20 mouse cellular contexts compared by ENCODE assay signal in genomic region chr1:73072237-73072904, GRCm38 (mm10). TPM values are rescaled to one million over a fixed set of nuclear protein-coding genes. Genes with fewer than 3 reads are reported as not detected.
DNase-seq lines count a peak whose midpoint lies in the region; ATAC-seq and TF ChIP-seq lines count a peak whose summit lies in the region.
"Had no signal": no experiment of that assay in that cellular context is flagged by ENCODE, and none has a peak within 500 bp of the region (broad histone marks: within the 10 kb centered on the region; RNA-seq: fewer than 3 reads in every experiment).

No protein-coding gene starts in this region.

- intact Hi-C loops in gastrocnemius, adult 2 months (cut with DNase I): no loop called here

- ATAC-seq in G1E (ENCODE audit: extremely low read depth, insufficient number of reproducible peaks, low FRiP score, poor library complexity, severe bottlenecking): peak; percentile 96
- peak; percentile 100 for ATAC-seq in liver, embryonic 12.5 days
- ATAC-seq in forebrain, embryonic 12.5 days (ENCODE audit: low FRiP score): no peak
- ATAC-seq: forebrain, embryonic 13.5 days had no signal

- H3K9me3 ChIP-seq in G1E (replicated peaks): no peaks in the 10 kb centered on the region
- H3K9me3 ChIP-seq in liver, embryonic 12.5 days (replicated peaks): no peaks in the 10 kb centered on the region
- no peaks in the 10 kb centered on the region for H3K9me3 ChIP-seq in forebrain, embryonic 12.5 days
- H3K9me3 ChIP-seq: forebrain, embryonic 13.5 days; neural tube, embryonic 15.5 days had no signal

- peaks cover 4% of the 10 kb centered on the region; the same call in 1 of the 2 replicates for H3K27me3 ChIP-seq in G1E (ENCODE audit: insufficient read depth, low read length)
- 0 out of 2 replicates have a peak, but pooled peaks cover 12% of the 10 kb centered on the region for H3K27me3 ChIP-seq in liver, embryonic 12.5 days (replicated peaks)
- H3K27me3 ChIP-seq in forebrain, embryonic 12.5 days: no peaks in the 10 kb centered on the region
- H3K27me3 ChIP-seq: forebrain, embryonic 13.5 days; neural tube, embryonic 15.5 days had no signal

- H3K4me1 ChIP-seq in G1E (ENCODE audit: insufficient read depth, low read depth, low read length): peaks cover 66% of the 10 kb centered on the region
- H3K4me1 ChIP-seq in liver, embryonic 12.5 days: peaks cover 44% of the 10 kb centered on the region
- H3K4me1 ChIP-seq in forebrain, embryonic 12.5 days: no peaks in the 10 kb centered on the region
- H3K4me1 ChIP-seq: forebrain, embryonic 13.5 days; neural tube, embryonic 15.5 days had no signal

- peak overlapping the region; percentile 43 for H3K4me2 ChIP-seq in liver, embryonic 12.5 days
- no peak overlapping the region for H3K4me2 ChIP-seq in forebrain, embryonic 12.5 days
- H3K4me2 ChIP-seq: forebrain, embryonic 13.5 days; neural tube, embryonic 15.5 days had no signal

- H3K36me3 ChIP-seq in G1E (replicated peaks): no peaks in the 10 kb centered on the region
- H3K36me3 ChIP-seq in liver, embryonic 12.5 days: no peaks in the 10 kb centered on the region
- H3K36me3 ChIP-seq in forebrain, embryonic 12.5 days (replicated peaks): no peaks in the 10 kb centered on the region
- H3K36me3 ChIP-seq: neural tube, embryonic 15.5 days had no signal

- 15% methylated on average over 5 of the region's 5 CpGs for WGBS in liver, embryonic 12.5 days (ENCODE audit: insufficient replicate concordance)
- WGBS in forebrain, embryonic 12.5 days: 83% methylated on average over 5 of the region's 5 CpGs

- H3K4me3 ChIP-seq in G1E (ENCODE audit: low read depth, low read length): peak overlapping the region; percentile 19; the same call in 1 of the 2 replicates
- H3K4me3 ChIP-seq in liver, embryonic 12.5 days: no peak overlapping the region
- H3K4me3 ChIP-seq in gastrocnemius, adult 2 months: no peak overlapping the region
- no peak overlapping the region for H3K4me3 ChIP-seq in forebrain, embryonic 12.5 days (replicated peaks)
- H3K4me3 ChIP-seq: forebrain, embryonic 13.5 days; neural tube, embryonic 15.5 days had no signal

- TF ChIP-seq CTCF in G1E (IDR thresholded peaks at IDR 0.05; ENCODE audit: low read depth, low read length): no peak
- TF ChIP-seq CTCF in gastrocnemius, adult 2 months (IDR thresholded peaks at IDR 0.05): no peak

- peak overlapping the region; percentile 58 for H3K9ac ChIP-seq in liver, embryonic 12.5 days
- no peak overlapping the region for H3K9ac ChIP-seq in forebrain, embryonic 12.5 days
- H3K9ac ChIP-seq: forebrain, embryonic 13.5 days; neural tube, embryonic 15.5 days had no signal

- peak overlapping the region; percentile 89 for H3K27ac ChIP-seq in liver, embryonic 12.5 days
- no peak overlapping the region for H3K27ac ChIP-seq in gastrocnemius, adult 2 months
- H3K27ac ChIP-seq in forebrain, embryonic 12.5 days: no peak overlapping the region
- H3K27ac ChIP-seq: forebrain, embryonic 13.5 days; neural tube, embryonic 15.5 days had no signal

- peak; percentile 72 for DNase-seq in G1E (ENCODE audit: low spot score)
- peak; percentile 68 for DNase-seq in c-Kit-positive CD71-positive TER-119-positive erythroid progenitor cells, embryonic 14.5 days (ENCODE audit: low spot score)
- DNase-seq in heart, postnatal 4 days: peak; percentile 16
- DNase-seq in gastrocnemius, adult 2 months: no peak
- DNase-seq in thymus, postnatal 4 days: no peak
- DNase-seq in cerebellum, postnatal 25 days: no peak
- DNase-seq: cerebellum, adult 9-11 months; lung, adult 2 months; right cerebral cortex, adult 18-20 months; thymus, adult 2 months had no signal

RNA-seq across cellular contexts. Expression of gene Tnp1, which starts 56.7 kb away (rescaled TPM):
- total RNA-seq in G1E (2014; fragmentation: Nextera tagmentation) (not detected in 2 replicates), G1E (2017) (not detected in 2 replicates)
- not detected in 2 replicates for polyA plus RNA-seq in G1E (2012)
- total RNA-seq in heart, postnatal 4 days (2021): not detected
- polyA plus RNA-seq in liver, embryonic 12.5 days (2016; fragmentation: Nextera tagmentation; extraction: Ambion mirVana): not detected in 2 replicates
- not detected for total RNA-seq in gastrocnemius, adult 2 months (2021)
- not detected in 2 replicates for polyA plus RNA-seq in forebrain, embryonic 12.5 days (2016; fragmentation: Nextera tagmentation; extraction: Ambion mirVana)
- total RNA-seq: gastrocnemius, adult 8-10 months; layer of hippocampus, adult 8-10 months; megakaryocyte progenitor cell, adult 5-6 weeks had no signal
- polyA plus RNA-seq: embryonic facial prominence, embryonic 11.5 days; forebrain, embryonic 13.5 days; heart, embryonic 16.5 days; kidney, embryonic 16.5 days; lung, adult 2 months; neural tube, embryonic 15.5 days had no signal

Comparison
In these comparisons a context has a peak if more than half of its experiments do, and no peak if none do; other contexts are left out.
1. DNase-seq: peak in G1E (single experiment), c-Kit-positive CD71-positive TER-119-positive erythroid progenitor cells, embryonic 14.5 days (single experiment) and heart, postnatal 4 days (single experiment); none in gastrocnemius, adult 2 months (single experiment), thymus, postnatal 4 days (single experiment) and cerebellum, postnatal 25 days (0 of 2).